Mouse (Mus musculus) neural tube, embryonic 15.5 days (tissue): ENCODE measurements around the gene Hexdc. TPM values are rescaled to one million over a fixed set of nuclear protein-coding genes. Genes with fewer than 3 reads are reported as not detected.

Source experiments
- ATAC-seq: fragments of 200-750 bp; cut with Nextera tagmentation; 2 replicates; pipeline ENCODE4 v1.8.0; 2017; ENCODE audit warnings: mild to moderate bottlenecking, moderate TSS enrichment, moderate library complexity; ENCODE audit not compliant: low FRiP score
- H3K27ac ChIP-seq: fragments of 300-500 bp; sonication (generic); replicated peaks from 2 replicates; pipeline ENCODE4 v1.5.1; 2015; ENCODE audit warnings: mild to moderate bottlenecking, inconsistent platforms
- H3K27me3 ChIP-seq: fragments of 300-500 bp; sonication (generic); replicated peaks from 2 replicates; pipeline ENCODE4 v1.6.1; 2015; ENCODE audit warnings: inconsistent platforms
- H3K36me3 ChIP-seq: fragments of 300-500 bp; sonication (generic); 2 replicates; pipeline ENCODE4 v1.6.1; 2015; ENCODE audit warnings: inconsistent platforms
- H3K4me1 ChIP-seq: fragments of 300-500 bp; sonication (generic); 2 replicates; pipeline ENCODE4 v1.6.1; 2015; ENCODE audit warnings: inconsistent platforms
- H3K4me2 ChIP-seq: fragments of 300-500 bp; sonication (generic); 2 replicates; pipeline ENCODE4 v1.6.1; 2015; ENCODE audit warnings: inconsistent platforms, mild to moderate bottlenecking, moderate library complexity
- H3K4me3 ChIP-seq: fragments of 300-500 bp; sonication (generic); replicated peaks from 2 replicates; pipeline ENCODE4 v1.5.1; 2015; ENCODE audit warnings: mild to moderate bottlenecking, inconsistent platforms
- H3K9ac ChIP-seq: fragments of 300-500 bp; sonication (generic); replicated peaks from 2 replicates; pipeline ENCODE4 v1.6.1; 2015; ENCODE audit warnings: mild to moderate bottlenecking, inconsistent platforms
- H3K9me3 ChIP-seq: fragments of 300-500 bp; sonication (generic); replicated peaks from 2 replicates; pipeline ENCODE4 v1.6.1; 2016; ENCODE audit warnings: inconsistent platforms
- WGBS: fragments of 180-500 bp; shearing (Covaris S2); methylation state at CpG from one replicate; pipeline ENCODE4 v1.1.7; 2015; ENCODE audit warnings: mixed read lengths; 5-methylcytosine and 5-hydroxymethylcytosine counted together
- polyA plus RNA-seq: library from polyadenylated mRNA; unstranded; fragments of >200 nt; fragmentation: Nextera tagmentation; extraction: Ambion mirVana; gene quantifications from 2 replicates; pipeline ENCODE4 v1.2.1, GENCODE M21; 2015

Hexdc gene
- polyA plus RNA-seq, 1 experiment from 2014 or later: 35.1 TPM

DNA sequence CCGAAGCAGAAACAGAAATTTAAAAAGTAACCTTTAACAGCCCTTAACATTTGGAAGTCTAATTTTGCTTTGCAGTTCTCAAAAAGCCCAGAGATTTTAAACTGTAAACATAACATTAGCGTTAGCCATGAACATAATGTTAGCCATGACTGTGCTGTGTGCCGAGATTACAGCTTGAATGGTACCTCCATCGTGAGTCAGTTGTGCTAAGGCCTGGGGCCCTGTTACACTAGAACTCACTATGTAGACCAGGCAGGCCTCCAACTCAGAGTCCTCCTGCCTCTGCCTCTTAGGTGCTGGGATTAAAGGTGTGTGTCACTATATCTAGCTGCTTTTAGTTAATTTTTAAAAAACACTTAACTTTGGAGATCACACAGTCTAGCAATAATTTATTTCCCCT is 27.0 kb downstream of the Hexdc start:
- no peak overlapping the region for H3K4me2 ChIP-seq
- ATAC-seq: no peak
- H3K9ac ChIP-seq: no peak overlapping the region
- H3K4me1 ChIP-seq: peaks cover 36% of the 10 kb centered on the region
- no peak overlapping the region for H3K27ac ChIP-seq
- H3K9me3 ChIP-seq: no peaks in the 10 kb centered on the region
- H3K27me3 ChIP-seq: no peaks in the 10 kb centered on the region
- 80% methylated on average over 4 of the region's 4 CpGs for WGBS
- peaks cover 7% of the 10 kb centered on the region for H3K36me3 ChIP-seq
- H3K4me3 ChIP-seq: no peak overlapping the region

DNA sequence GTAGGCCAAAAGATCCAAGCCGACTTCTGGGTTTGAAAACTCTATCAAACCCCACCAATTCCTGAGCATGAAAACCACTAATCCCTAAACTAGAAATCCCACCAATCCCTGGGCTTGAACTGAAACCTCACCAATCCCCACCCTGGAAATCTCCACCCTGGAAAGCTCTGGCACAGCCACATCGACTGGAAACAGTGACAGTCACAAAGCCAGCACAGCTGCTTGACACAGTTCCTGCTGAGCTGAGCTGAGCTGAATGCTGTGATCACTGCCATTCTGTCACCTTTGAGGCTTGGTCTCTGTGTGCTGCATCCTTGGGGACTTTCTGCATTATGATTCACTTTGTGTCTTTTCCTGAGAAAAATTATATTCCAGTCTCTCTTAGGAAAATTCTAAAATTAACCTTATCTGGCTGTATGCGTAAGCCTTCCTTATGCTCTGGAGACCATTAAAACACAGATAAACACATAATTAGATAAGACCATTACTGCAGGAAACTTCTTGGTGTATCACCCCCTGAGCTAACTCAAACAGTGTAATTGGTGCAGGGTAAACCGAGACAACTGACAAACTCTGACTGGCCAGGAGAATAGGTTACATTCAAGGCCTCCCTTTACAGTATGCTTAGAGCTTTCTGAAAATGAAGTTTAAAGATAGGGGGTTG is 27.5 kb downstream of the Hexdc start:
- Histone ChIP-seq H3K36me3 (peaks cover 5% of the 10 kb centered on the region; the same call in 1 of the 2 replicates), H3K9me3 (no peaks in the 10 kb centered on the region), H3K27me3 (no peaks in the 10 kb centered on the region), H3K9ac (no peak overlapping the region), H3K4me2 (no peak overlapping the region), H3K27ac (no peak overlapping the region), H3K4me1 (peaks cover 39% of the 10 kb centered on the region), H3K4me3 (no peak overlapping the region)
- no peak for ATAC-seq
- 46% methylated on average over 4 of the region's 4 CpGs for WGBS

DNA sequence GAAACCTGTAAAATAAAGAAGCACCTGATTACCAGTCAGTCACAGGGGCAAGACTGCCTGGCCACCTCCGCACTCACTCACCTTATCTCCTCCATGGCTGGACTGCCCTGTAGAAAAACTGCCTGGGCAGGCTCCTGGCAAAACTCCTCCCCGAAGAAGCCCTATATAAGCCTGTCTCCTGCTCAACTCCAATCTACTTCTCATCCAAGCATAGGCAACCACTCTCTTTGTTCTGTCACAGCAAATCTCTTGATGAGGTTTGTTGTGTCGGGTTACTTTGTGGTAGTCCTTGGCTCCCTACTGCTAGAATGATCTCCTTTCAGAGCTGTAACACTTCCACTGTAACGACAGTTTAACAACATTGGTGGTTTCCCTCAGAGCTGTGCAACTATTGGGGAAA is 28.5 kb downstream of the Hexdc start:
- Histone ChIP-seq H3K9me3 (no peaks in the 10 kb centered on the region), H3K36me3 (no peaks in the 10 kb centered on the region), H3K4me2 (no peak overlapping the region), H3K4me3 (no peak overlapping the region), H3K27me3 (no peaks in the 10 kb centered on the region), H3K4me1 (peaks cover 30% of the 10 kb centered on the region), H3K27ac (no peak overlapping the region), H3K9ac (no peak overlapping the region)
- ATAC-seq: no peak
- WGBS: 32% methylated on average over 4 of the region's 4 CpGs

DNA sequence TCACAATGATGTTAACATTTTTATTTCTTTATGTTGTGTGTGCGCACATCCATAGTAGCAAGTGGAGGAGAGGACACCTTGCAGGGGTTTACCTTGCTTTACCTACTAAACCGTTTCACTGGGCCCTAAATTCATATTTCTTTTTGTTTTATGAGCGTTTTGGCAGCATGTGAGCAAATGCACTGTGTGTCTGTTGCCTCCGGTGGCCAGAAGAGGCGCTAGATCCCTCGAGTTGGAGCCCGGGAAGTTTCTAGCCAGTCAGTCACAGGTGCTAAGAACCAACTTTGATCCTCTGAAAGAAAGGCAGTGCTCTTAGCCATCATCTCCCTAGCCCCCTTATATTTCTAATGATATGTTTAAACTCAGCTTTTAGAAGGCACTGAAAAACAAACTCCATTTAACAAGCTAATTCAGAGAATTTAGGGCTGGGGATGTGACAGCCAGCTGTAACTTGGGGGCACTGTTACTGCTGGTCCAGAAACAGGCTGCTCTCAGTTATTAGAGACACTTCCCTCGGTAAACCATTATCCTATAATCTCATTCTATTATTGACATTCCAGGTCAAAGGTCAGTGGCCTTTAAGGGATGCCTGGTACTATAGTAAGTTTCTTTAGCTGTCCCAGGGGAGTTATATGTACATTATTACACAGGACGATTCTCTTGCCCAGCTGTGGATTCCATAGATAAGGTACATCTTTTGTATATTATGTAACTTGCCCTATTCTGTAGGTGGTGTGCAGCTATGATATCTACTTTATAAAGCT is 31.4 kb downstream of the Hexdc start:
- H3K4me2 ChIP-seq: peak overlapping the region; percentile 65
- H3K4me1 ChIP-seq: peaks cover 35% of the 10 kb centered on the region
- H3K27ac ChIP-seq: peak overlapping the region; percentile 100
- H3K9me3 ChIP-seq: no peaks in the 10 kb centered on the region
- H3K9ac ChIP-seq: peak overlapping the region; percentile 72; the same call in 1 of the 2 replicates
- ATAC-seq: no peak
- peak overlapping the region; percentile 55 for H3K4me3 ChIP-seq
- 25% methylated on average over 9 of the region's 9 CpGs for WGBS
- peaks cover 8% of the 10 kb centered on the region; the same call in 1 of the 2 replicates for H3K36me3 ChIP-seq
- H3K27me3 ChIP-seq: no peaks in the 10 kb centered on the region

DNA sequence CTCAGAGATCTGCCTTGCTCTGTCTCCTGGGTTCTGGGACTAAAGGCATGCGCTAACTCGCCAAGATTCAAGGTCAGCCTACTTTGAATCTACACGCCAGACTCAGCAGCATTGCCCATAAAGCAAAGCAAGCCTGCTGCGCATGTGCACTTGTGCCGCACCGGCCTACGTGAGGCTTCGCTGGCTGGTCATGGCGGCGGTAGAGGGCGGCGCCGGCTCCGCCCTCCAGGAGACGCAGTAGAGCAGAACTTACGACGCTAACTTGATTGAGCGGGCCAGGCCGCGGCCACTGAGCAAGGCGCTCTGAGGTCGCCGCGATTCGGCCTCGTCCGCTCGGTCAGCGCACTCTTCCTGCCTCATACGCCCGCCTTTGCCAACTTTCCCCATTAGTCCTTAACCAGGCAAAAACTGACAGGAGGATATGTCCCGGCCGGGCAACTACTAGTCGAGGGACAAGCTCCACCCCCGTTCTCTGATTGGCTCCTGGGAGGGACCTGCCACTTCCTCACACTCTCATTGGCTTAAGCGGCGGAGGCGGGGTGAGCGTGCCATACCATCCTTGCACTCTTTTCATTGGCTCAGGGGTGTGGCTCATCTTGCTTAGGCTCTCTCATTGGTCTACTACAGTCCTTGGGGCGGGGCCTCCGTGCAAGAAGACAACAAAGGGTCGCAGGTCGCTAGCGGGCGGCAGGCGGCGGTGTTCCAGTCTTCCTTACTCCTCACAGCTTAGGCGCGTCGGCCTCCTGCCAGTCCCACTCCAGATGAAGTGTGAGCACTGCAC is 32.5 kb downstream of the Hexdc start, which contains the start of gene Narf:
TSS of gene Narf (plus strand) at position 690 of the 781 bp plus-strand sequence.
- H3K27ac ChIP-seq: peak within 1 kb of the TSS; percentile 100
- ATAC-seq: peak; percentile 100
- H3K4me3 ChIP-seq: peak within 1 kb of the TSS; percentile 55
- peaks cover 9% of the 10 kb centered on the region for H3K36me3 ChIP-seq
- H3K9ac ChIP-seq: peak within 1 kb of the TSS; percentile 72
- H3K9me3 ChIP-seq: no peaks in the 10 kb centered on the region
- H3K4me2 ChIP-seq: peak within 1 kb of the TSS; percentile 65
- WGBS: under 1% methylated on average over 50 of the region's 50 CpGs
- no peaks in the 10 kb centered on the region for H3K27me3 ChIP-seq
- H3K4me1 ChIP-seq: peaks cover 40% of the 10 kb centered on the region

DNA sequence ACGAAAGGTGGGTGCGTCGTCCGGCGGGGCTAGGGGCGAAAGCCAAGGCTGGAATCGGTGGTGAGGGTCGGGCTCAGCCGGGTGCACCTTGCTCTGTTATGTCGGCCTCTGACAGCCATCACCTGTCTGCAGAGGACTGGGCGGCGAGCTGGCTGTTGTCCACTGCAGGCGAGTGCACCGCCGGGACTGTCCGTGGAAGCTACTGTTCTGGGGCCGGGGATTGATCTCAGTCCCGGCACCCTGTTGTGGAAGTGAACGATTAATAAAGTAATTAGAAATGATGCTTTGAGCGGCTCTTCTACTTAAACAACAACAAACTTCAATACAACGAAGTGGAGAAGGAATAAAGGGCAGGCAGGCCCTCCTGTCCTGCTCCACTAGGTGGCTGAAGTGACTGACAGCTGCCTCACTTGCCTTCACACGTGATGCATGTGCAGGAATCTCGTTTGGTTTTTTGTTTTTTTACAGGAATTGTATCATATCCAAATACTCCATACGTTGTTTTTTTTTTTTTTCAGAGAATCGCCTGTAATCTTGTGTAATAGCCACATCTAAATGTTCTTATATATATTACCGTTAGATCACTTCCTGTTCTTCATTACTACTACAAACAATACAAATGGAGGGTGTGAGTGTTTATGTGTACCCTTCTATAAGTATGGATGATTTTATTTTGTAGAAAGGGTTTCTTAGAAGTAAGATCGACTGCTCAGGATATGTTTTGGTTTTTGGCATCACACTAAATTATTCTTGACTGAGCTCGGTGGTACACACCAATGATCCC is 33.3 kb downstream of the Hexdc start:
- peak; percentile 18 for ATAC-seq

DNA sequence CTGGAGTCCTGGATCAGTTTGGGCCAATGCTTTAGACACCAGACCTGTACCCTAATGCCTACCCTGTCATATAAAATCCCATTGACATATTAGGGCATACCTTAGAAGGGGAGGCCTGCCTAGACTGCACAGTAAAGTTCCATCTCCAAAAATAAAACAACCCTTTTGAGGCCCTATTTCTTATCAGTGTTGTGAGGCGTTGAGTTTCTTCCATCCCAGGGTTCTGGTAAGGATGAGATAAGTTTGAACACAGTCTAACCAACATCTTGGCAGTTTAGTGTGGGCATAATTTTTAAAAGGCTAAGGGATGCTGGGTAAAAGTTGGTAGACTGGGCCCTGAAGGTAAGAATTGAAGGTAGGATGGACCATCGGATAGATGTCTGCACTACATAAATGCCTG is 35.4 kb downstream of the Hexdc start:
- H3K36me3 ChIP-seq: peaks cover 35% of the 10 kb centered on the region
- H3K4me3 ChIP-seq: no peak overlapping the region
- no peaks in the 10 kb centered on the region for H3K9me3 ChIP-seq
- H3K4me1 ChIP-seq: peaks cover 43% of the 10 kb centered on the region
- H3K27ac ChIP-seq: no peak overlapping the region
- no peak for ATAC-seq
- H3K9ac ChIP-seq: no peak overlapping the region
- H3K4me2 ChIP-seq: no peak overlapping the region; the same call in 1 of the 2 replicates
- no peaks in the 10 kb centered on the region for H3K27me3 ChIP-seq
- 92% methylated on average over 2 of the region's 2 CpGs for WGBS

More for the DNA sequence above, 33.3 kb downstream of the Hexdc start:
- Histone ChIP-seq H3K9me3 (no peaks in the 10 kb centered on the region), H3K4me3 (peak overlapping the region; percentile 55), H3K36me3 (peaks cover 16% of the 10 kb centered on the region), H3K4me1 (peaks cover 43% of the 10 kb centered on the region), H3K27ac (peak overlapping the region; percentile 100), H3K9ac (peak overlapping the region; percentile 67), H3K27me3 (no peaks in the 10 kb centered on the region), H3K4me2 (peak overlapping the region; percentile 65)
- WGBS: 3% methylated on average over 28 of the region's 28 CpGs

DNA sequence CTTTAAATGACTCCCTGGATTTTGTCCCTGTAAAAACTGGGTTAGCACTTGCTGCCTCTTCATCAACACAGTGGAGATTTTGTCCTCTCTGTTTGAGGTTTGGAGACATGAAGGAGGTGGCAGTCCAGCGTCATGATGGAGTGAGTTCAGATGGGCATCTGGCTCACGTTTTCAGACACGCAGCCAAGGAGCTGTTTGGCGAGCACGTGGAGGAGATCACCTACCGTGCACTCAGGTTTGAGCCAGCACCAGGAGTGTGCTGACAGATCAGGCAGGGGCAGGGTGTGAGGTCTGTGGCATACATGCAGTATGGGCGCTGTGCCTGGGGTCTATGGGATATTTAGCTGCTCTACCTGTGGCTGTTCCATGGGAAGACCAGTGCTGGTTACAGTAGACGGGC is 46.0 kb downstream of the Hexdc start:
- Histone ChIP-seq H3K27me3 (no peaks in the 10 kb centered on the region), H3K4me3 (no peak overlapping the region), H3K4me1 (no peaks in the 10 kb centered on the region), H3K9me3 (no peaks in the 10 kb centered on the region), H3K27ac (no peak overlapping the region), H3K4me2 (no peak overlapping the region), H3K9ac (no peak overlapping the region), H3K36me3 (peaks cover 96% of the 10 kb centered on the region)
- 94% methylated on average over 8 of the region's 8 CpGs for WGBS
- no peak for ATAC-seq

DNA sequence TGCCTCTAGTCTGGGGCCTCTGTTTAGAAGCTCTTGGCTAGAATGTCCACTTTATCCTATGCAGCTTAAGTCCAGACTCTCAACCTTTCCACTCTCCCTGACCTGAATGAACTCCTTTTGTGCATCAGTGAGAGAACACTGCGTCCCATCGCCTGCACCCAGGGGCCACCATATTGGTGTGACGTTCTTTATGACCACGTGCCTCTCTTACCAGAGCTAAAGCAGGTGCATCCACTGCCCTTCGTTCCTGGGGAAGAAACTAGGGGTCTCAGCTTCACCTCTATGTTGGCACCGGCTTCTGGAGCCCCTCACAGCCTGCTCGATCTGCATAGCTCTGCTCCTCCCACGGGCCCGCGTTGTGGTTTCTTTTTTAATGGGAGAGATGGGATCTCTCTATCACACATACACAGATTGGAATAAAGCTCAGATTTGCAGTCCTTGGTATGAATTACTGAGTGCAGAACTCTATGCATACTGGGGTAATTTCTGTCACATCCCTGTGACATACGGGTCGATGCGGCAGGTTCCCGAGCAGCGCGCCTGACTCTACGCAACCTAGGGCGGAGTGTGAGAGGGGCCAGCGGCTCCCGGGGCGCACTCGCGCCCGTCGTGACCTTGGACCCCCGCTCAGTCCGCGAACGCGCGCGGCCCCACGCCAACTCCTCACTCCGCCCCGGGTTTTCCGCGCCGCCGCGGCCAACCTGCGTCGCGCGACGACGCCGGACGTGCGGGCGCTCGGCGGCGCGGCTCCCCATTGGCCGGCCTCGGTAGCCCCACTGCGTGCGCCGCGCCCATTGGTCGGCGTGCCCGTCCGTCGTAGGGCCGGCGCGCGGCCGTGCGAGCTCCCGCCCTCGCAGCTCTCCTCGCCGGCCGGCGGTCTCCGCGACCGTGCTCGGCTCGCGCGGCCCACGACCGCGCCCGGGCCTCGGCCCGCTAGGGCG is 55.2 kb downstream of the Hexdc start, which contains the start of gene Foxk2:
TSS of gene Foxk2 (plus strand) at position 831 of the 941 bp plus-strand sequence.
- H3K4me3 ChIP-seq: peak within 1 kb of the TSS; percentile 98
- H3K27ac ChIP-seq: peak within 1 kb of the TSS; percentile 96
- ATAC-seq: peak; percentile 98
- H3K36me3 ChIP-seq: peaks cover 35% of the 10 kb centered on the region
- under 1% methylated on average over 88 of the region's 91 CpGs for WGBS
- H3K9me3 ChIP-seq: no peaks in the 10 kb centered on the region
- H3K4me1 ChIP-seq: peaks cover 43% of the 10 kb centered on the region
- H3K9ac ChIP-seq: peak within 1 kb of the TSS; percentile 97
- H3K27me3 ChIP-seq: no peaks in the 10 kb centered on the region
- peak within 1 kb of the TSS; percentile 80 for H3K4me2 ChIP-seq

DNA sequence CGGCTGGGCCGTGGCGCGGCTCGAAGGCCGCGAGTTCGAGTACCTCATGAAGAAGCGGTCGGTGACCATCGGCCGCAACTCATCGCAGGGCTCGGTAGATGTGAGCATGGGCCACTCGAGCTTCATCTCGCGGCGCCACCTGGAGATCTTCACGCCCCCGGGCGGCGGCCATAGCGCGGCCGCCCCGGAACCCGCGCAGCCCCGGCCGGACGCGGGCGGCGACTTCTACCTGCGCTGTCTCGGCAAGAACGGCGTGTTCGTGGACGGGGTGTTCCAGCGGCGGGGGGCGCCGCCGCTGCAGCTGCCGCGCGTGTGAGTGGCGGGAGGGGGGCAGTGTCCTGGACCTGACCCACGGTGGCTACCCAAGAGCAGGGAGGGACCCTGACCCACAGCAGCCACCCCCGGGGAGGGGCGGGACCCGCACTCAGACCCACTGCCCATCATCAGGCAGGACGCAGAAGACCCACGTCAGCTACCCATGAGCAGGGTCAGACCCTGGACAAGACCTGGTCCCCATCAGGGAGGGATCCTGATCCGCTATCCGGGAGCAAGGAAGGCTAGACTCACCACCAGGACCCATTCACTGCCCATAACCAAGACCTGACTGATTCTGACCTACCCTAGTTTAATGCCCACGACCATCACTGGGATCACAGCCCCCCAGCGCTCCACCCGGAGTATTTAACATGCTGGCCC is 56.1 kb downstream of the Hexdc start:
- no peaks in the 10 kb centered on the region for H3K27me3 ChIP-seq
- peaks cover 28% of the 10 kb centered on the region for H3K36me3 ChIP-seq
- no peaks in the 10 kb centered on the region for H3K9me3 ChIP-seq
- peak overlapping the region; percentile 98 for H3K4me3 ChIP-seq
- H3K27ac ChIP-seq: peak overlapping the region; percentile 96
- H3K4me1 ChIP-seq: peaks cover 43% of the 10 kb centered on the region
- ATAC-seq: peak; percentile 15; the same call in 1 of the 2 replicates
- H3K9ac ChIP-seq: peak overlapping the region; percentile 97
- H3K4me2 ChIP-seq: peak overlapping the region; percentile 80
- under 1% methylated on average over 55 of the region's 60 CpGs for WGBS
